Mouse (Mus musculus): ENCODE results near the gene Gulp1.

The Gulp1 gene

DNA sequence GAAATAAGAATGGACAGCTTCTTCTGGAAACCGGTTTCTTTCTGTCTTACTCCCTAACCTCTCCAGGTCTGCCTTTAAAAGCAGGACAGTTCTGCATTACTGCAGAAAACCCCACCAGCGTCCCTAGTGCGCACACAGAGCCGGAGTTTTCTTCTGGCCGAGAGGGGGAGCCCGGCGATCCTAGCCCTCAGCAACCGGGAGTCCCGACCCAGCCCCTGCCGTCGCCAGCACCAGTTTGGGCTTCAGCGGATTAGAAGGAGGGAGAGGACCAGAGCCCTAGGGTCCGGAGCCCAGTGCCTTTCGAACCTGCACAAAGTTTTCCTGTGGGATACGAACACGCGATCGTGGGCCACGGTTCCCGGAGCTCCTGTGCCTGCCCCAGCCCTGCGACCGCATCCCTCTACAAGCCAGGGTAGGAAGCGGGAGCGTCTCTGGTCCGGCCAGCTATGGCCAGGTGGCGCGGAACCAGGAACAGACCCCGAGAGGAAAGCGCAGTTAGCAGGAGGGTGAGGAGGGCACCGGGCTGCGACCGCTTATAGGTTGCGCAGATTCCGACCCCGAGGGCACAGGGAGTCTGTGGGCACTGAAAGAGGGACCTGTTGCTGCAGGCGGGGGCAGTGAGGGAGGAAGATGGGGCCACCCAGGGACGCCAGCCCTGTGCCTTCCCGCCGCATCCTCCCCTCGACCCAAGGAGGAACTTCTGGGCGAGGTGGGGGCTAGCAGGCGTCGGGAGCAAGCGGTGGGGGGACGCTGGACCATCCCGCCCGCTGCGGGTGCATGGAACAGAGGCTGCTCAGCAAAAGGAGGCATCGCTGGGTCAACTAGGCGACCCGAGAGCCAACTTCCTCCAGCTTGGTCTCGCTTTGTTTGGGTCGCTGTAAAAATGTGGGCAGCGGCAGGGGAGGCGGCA lies at the start of gene Gulp1:
Gene Gulp1 (plus strand): TSS at position 51 of the 910 bp plus-strand sequence.
- DNase-seq (ENCODE audit: low spot score): peak; percentile 64

DNA sequence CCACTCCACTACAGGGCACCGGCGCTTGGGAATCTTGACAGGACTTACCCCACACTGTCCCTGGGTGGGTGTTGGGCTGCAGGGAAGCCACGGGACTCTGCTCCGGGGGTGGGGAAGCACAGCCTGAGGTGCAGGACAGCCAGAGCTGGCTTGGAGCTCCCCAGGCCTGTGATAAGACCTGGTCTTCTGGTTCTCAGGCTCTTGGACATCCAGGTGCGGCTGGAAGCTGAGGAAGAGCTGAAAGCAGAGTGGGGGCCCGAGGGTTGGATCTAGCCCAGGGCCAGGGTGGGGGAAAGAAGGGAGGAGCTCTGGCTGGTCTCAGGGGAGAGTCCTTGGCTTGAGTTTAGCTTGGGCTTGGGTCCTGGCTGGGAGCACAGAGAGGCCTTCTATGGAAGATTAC lies 1.1 kb upstream of the Gulp1 start:
- no peak for DNase-seq (ENCODE audit: low spot score)

DNA sequence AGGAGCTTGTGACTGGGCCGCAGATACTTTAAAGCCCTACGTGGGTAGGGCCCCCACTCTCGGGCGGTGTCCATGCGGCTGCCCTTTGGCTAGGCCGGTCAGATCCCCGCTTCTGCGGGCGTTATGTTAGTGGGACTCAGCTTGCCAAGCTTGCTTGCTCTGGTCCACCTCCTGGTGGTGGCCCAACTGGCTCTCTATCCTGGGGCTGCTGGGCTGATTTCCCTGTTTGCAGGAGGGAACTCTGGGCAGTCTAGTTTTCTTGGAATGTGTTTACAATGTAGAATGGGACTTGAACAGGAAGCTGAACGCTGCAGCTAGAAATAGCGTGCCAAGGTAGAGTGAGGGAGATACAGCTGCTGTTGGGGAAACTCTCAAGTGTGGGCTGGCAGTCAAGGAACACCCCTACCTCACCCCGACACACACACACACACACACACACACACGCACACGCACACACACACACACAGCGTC lies 1.1 kb downstream of the Gulp1 start:
- DNase-seq (ENCODE audit: low spot score): peak; percentile 56

- no peak for DNase-seq (ENCODE audit: low spot score)
Observed at GRCm38 (mm10) chr1:44553166-44553898, 2.0 kb downstream of the Gulp1 start.

DNA sequence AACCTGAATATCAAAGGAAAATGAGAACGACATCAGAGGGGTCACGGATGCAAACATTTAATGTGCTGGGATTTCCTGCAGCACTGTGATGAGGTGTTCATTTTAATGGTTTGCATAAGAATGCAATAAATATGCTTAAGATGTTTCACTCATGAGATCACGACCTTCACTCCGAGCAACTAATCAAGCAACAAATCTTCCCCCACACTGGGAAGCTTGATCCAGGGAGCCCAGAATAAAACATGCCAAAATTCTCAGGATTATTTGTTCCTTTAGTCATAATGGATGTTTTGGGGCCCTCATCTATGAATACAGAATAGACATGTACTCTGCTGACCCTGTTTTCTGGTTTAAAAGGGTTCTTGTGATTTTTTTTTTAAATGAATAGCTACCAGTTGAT lies 16.1 kb downstream of the Gulp1 start:
- no peak for DNase-seq (ENCODE audit: low spot score)

GRCm38 (mm10) chr1:44568296-44568695 lies 17.0 kb downstream of the Gulp1 start:
- DNase-seq (ENCODE audit: low spot score): no peak

- no peak for DNase-seq (ENCODE audit: low spot score)
Observed at GRCm38 (mm10) chr1:44576001-44576400, 24.7 kb downstream of the Gulp1 start.

DNA sequence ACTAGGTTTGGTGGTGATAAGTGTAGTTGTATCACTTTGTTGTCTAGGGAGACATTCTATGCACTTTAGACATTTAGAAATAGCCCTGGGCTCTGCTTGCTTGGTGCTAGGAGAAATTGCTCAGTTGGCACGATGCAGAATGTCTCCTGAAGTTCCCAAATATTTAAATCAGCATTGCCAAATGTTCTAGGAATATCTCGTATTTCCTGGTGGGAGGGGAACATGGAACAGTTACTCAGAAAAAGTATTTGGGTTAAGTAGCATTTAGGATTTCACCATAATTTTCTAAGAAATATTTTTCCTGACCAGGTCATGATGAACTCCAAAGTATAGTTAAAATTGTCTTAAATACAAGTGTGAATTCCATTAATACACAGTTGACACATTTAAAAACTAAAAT lies 25.3 kb downstream of the Gulp1 start:
- DNase-seq (ENCODE audit: low spot score): no peak

DNA sequence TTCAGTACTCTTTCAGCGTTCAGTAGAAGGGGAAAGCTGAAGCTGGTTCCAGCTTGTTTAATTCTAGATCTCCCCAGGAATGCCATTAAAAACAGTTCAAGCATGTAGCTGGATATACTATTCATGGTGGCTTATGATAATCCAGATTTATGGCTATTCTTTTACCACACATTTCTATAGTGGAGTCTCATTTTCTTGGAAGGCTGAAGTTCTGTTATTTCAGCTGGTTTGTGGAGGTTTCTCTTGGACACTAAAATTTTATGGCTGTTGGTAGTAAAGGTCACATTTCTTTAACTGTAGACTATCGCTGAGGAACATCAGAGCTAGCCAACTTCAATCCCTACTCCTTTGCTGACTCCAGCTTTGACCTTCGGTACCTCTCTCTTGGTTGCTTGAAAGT lies 29.1 kb downstream of the Gulp1 start:
- DNase-seq (ENCODE audit: low spot score): no peak

DNA sequence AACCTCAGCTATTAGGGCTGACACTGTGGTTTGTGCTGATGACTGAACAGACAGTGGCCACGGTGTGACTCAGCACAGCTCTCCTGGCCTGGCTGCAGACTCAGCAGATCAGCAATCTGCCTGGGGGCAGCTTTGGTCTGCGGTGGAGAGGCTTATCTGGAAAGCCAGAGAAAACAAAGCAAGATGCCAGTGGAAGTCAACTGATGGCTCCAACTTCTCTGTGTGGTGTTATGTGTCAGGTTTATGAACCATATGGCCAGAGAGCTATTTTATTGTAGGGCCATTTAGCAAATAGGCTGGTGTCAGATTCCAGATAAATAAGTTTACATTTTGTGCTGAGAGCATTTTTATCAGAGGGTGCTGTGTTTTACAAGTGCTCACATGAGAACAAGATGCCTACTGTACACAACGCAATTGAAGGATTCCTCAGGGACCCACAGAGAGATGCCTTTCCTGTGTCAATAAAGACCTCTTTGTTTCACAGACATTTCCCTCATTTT lies 33.6 kb downstream of the Gulp1 start:
- peak; percentile 48 for DNase-seq (ENCODE audit: low spot score)

- no peak for DNase-seq (ENCODE audit: low spot score)
Observed at GRCm38 (mm10) chr1:44591742-44592141, 40.4 kb downstream of the Gulp1 start.

DNA sequence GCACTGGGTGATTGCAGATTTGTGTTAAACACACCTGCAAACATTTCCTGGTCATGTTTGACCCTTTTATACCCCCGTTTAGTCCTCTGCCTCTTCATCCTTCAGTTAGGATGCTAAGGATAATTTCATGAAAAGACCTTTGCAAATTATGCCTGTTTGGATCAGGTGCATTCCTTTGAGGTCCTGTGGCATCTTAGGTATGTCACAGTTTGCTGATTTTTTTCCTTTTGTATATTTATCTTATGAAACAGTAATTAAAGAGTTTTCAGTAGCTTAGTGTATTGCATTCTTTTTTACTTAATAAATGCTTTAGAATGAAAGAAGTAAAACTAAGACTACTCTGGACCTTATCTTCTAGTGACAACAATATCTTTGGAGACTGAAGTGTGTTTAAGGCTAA lies 41.8 kb downstream of the Gulp1 start:
- DNase-seq (ENCODE audit: low spot score): no peak

DNA sequence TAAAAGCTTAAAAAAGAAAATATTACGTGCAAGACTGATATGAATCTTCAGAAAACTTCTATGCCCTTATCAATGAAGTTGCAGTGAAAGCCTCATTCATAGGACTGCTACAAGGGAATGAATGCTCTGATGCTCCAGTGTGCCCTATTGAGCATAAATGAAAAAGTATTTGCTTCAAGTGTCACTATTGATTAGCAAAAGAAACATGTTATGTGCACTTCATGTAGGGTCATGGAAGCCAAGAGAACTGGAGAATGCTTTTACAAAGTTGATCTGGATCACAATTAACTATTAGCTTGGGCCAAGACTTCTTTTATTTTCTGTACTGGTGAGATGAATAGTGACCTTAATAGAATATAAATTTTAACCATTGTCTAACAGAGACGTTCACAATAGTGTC lies 47.0 kb downstream of the Gulp1 start:
- no peak for DNase-seq (ENCODE audit: low spot score)

GRCm38 (mm10) chr1:44613294-44614041 lies 62.2 kb downstream of the Gulp1 start:
- no peak for DNase-seq (ENCODE audit: low spot score)

DNA sequence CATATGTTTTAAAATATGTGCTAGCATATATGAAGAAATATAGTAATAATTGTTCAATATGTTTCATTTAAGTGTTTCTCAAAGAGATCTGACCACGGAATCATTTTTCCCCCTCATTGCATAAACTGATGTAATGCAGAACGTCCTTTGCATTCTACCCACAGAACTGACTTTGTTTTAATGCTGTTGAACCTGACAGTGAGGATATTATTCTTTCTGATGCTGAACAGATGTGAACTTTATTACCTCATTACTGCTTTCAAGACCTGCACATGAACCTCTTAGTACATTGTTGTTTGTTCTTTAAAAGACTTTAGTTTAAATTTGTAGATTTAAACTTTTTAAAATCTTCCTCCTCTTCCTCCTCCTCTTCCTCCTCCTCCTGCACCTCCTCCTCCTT lies 67.4 kb downstream of the Gulp1 start:
- DNase-seq (ENCODE audit: low spot score): no peak

DNA sequence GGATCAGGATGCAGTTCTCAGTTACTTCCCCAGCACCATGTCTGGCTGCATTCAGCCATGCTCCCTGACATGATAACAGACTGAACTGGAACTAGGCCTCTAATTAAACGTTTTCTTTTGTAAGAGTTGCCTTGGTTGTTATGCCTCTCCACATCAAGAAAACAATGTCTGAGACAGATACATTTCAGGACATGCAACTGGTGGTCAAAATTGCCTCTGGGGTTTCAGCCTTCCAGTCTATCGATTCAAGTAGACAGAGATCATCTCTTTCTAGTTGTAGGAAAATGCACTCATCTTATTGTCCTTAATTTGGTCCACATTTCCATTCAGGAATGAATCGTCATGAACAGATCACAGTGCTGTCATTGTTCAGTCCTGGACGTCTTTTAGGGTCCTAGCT lies 83.2 kb downstream of the Gulp1 start:
- DNase-seq (ENCODE audit: low spot score): no peak

DNA sequence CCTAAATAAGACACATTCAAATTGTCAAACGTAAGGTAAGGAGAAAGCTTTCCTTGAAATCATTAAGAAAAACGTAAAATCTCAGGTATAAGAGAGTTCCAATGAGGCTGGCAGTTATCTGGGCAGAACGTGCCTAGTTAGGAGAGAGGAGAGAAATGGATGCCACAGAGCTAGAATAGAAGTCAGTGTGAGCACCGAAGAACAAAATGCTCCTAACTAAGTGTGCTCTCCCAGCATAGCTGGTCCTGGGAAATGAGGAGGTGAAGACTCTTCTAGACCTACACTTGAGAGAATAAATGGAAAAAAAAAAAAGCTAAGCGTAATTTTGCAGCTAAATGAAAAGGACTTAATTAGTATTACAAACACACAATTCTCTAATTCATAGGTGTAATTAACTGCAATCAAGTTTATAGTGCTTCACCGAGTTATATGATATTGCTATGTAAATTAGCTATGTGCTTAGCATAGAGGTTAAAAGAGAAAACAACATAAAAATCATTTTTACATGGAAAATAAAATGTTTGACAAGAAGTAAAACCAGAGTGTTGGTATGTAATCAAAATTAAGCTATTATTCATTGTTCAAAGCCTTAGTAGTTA lies 94.5 kb downstream of the Gulp1 start:
- DNase-seq (ENCODE audit: low spot score): no peak

DNA sequence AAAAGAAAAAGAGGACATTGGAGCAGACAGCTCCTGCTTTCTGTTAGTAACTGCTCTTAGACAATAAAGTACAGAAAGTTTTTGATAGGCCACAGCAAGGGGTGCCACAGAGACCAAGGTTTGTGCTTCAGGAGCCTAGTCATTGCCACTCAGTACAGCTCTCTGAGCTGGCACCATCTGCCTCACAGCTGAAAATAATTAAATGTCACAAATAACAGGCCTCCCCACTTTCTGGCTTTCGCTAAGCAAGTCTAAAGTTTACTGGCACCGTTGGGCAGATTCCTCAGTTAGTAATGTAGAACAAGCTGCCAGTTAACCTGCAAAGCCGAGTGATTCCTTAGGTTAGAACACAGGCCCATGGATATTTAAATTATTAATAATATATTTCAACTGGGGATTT lies 127.7 kb downstream of the Gulp1 start:
- DNase-seq (ENCODE audit: low spot score): no peak

DNA sequence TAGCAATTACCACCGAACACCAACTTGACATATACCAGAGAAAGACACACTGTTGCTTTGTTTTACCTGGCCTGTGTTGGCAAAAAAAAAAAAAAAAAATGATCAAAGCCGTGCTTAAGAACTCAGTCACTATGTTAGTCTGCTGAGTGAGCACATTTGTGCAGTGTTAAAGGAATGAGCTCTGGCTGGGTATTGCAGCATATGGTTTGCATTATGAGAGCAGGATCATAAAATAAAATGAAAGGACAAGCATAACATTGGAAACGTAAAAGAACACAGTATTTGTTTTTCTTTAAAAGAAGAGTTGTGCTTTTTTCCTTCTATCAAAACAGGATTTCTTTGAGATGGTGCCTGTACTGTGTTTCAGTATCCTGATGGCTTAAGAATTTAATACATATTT lies 128.1 kb downstream of the Gulp1 start:
- DNase-seq (ENCODE audit: low spot score): no peak

DNA sequence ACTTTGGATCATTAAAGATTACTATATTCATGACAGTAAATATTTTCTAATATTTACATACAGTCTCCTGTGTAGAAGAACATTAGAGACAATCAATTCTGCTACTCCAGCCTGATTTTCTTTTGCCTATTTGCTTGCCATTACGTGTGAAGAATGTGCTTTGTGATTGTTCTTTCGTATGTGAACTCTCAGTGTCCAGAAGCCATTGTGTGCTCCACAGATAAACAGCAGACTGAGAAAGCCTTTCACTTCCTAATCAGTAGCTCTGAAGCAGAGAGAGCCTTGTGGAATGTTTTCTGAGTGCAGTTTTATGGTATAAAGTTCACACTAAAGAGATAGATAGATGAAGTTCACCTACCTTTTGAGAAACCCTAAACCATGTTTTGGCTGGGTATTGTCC lies 131.2 kb downstream of the Gulp1 start:
- no peak for DNase-seq (ENCODE audit: low spot score)

DNA sequence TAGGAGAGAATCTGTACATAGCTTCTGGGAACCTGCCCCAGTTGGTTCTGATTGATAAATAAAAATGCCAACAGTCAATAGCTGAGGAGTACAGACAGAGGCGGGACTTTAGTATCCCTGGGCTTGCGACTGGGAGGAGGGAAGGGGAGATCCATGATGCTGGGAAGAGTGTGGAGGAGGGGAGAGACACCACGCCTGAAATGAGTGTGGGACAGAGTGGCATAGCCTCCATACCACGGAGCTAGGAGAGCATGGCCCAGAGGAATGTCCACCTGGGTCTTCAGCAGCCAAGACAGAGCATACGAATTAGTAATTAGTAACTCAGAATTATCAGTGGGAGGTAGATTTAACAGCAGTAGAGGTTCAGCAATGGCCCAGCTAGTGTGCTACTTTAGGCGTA lies 132.4 kb downstream of the Gulp1 start:
- no peak for DNase-seq (ENCODE audit: low spot score)
